Mouse (Mus musculus) G1E-ER4 (cell line): ENCODE data around the gene Zim1. TPM values are rescaled to one million over a fixed set of nuclear protein-coding genes. Genes with fewer than 3 reads are reported as not detected.

Source experiments
- GATA1 ChIP-seq: IDR thresholded peaks from one replicate; pipeline ENCODE4 v1.8.0; 2012; ENCODE audit warnings: low read length, inconsistent platforms
- polyA plus RNA-seq: library from polyadenylated mRNA; stranded (reverse); fragments of >175 nt; gene quantifications from 2 replicates; pipeline ENCODE4 v1.2.3, GENCODE M21; 2012

Gene Zim1
- polyA plus RNA-seq, 1 experiment = not detected

GRCm38 (mm10) chr7:6685511-6685910 lies 10.7 kb downstream of the Zim1 start:
- TF ChIP-seq GATA1 = no peak

GRCm38 (mm10) chr7:6666726-6667125 lies 29.5 kb downstream of the Zim1 start:
- no peak for TF ChIP-seq GATA1

GRCm38 (mm10) chr7:6663430-6663829 lies 32.8 kb downstream of the Zim1 start:
- no peak for TF ChIP-seq GATA1

GRCm38 (mm10) chr7:6659605-6660004 lies 36.6 kb downstream of the Zim1 start:
- no peak for TF ChIP-seq GATA1

- TF ChIP-seq GATA1 = no peak
Measured at GRCm38 (mm10) chr7:6658606-6659005, 37.6 kb downstream of the Zim1 start.

- TF ChIP-seq GATA1 = no peak
Measured at GRCm38 (mm10) chr7:6652151-6652550, 44.1 kb downstream of the Zim1 start.

GRCm38 (mm10) chr7:6651221-6651620 lies 45.0 kb downstream of the Zim1 start:
- no peak for TF ChIP-seq GATA1

GRCm38 (mm10) chr7:6650526-6650925 lies 45.7 kb downstream of the Zim1 start:
- no peak for TF ChIP-seq GATA1

- no peak for TF ChIP-seq GATA1
Measured at GRCm38 (mm10) chr7:6645821-6646220, 50.4 kb downstream of the Zim1 start.

- no peak for TF ChIP-seq GATA1
Measured at GRCm38 (mm10) chr7:6638076-6638475, 58.2 kb downstream of the Zim1 start.

GRCm38 (mm10) chr7:6636741-6637140 lies 59.5 kb downstream of the Zim1 start:
- no peak for TF ChIP-seq GATA1

- no peak for TF ChIP-seq GATA1
Measured at GRCm38 (mm10) chr7:6635831-6636230, 60.4 kb downstream of the Zim1 start.

Other genes with a start within 250 kb of the Zim1 start
- gene Olfr1336, start 240.3 kb downstream of the Zim1 start, polyA plus RNA-seq = not detected in 2 replicates
- not detected in 2 replicates for gene Olfr1346, start 229.3 kb downstream of the Zim1 start, polyA plus RNA-seq
- gene Olfr5, start 209.5 kb downstream of the Zim1 start, polyA plus RNA-seq = not detected in 2 replicates
- not detected in 2 replicates for gene Olfr1347, start 196.7 kb downstream of the Zim1 start, polyA plus RNA-seq
- not detected in 2 replicates for gene Olfr1348, start 187.7 kb downstream of the Zim1 start, polyA plus RNA-seq
- gene Olfr1349, start 173.5 kb downstream of the Zim1 start, polyA plus RNA-seq = not detected in 2 replicates
- not detected in 2 replicates for gene Olfr1350, start 131.6 kb downstream of the Zim1 start, polyA plus RNA-seq
- gene Peg3, start 34.0 kb upstream of the Zim1 start, polyA plus RNA-seq = 8.3 and 10.9 TPM in 2 replicates
- 0.12 and 0.13 TPM in 2 replicates for gene Usp29, start 34.1 kb upstream of the Zim1 start, polyA plus RNA-seq